Mouse (Mus musculus) liver, embryonic 13.5 days (tissue): ENCODE measurements around the gene Ldhd. TPM values are rescaled to one million over a fixed set of nuclear protein-coding genes. Genes with fewer than 3 reads are reported as not detected.
A peak's percentile ranks its signal among the peaks of the same experiment; 100 is the strongest.
"Not testable (repeated sequence)": the region's sequence is repeated elsewhere in the genome, so short reads cannot be mapped to it uniquely, and the experiment has no call there.

ENCODE experiments used
- ATAC-seq: fragments of 200-750 bp; cut with Nextera tagmentation; 2 replicates; pipeline ENCODE4 v1.8.0; 2017; ENCODE audit warnings: low read depth, mild to moderate bottlenecking, moderate number of reproducible peaks, moderate library complexity
- DNase-seq: peaks from one replicate; pipeline ENCODE4 v3.0.0; 2022
- H3K27ac ChIP-seq: fragments of 300-500 bp; sonication (generic); 2 replicates; pipeline ENCODE4 v1.5.1; 2015; ENCODE audit warnings: moderate library complexity, mild to moderate bottlenecking, inconsistent platforms
- H3K27me3 ChIP-seq: fragments of 300-500 bp; sonication (generic); 2 replicates; pipeline ENCODE4 v1.6.1; 2015; ENCODE audit warnings: mild to moderate bottlenecking, inconsistent platforms
- H3K36me3 ChIP-seq: fragments of 300-500 bp; sonication (generic); 2 replicates; pipeline ENCODE4 v1.6.1; 2015; ENCODE audit warnings: mild to moderate bottlenecking, inconsistent platforms
- H3K4me1 ChIP-seq: fragments of 300-500 bp; sonication (generic); replicated peaks from 2 replicates; pipeline ENCODE4 v1.6.1; 2015; ENCODE audit warnings: inconsistent platforms
- H3K4me2 ChIP-seq: fragments of 300-500 bp; sonication (generic); 2 replicates; pipeline ENCODE4 v1.6.1; 2015; ENCODE audit warnings: inconsistent platforms, mild to moderate bottlenecking, moderate library complexity
- H3K4me3 ChIP-seq: fragments of 300-500 bp; sonication (generic); replicated peaks from 2 replicates; pipeline ENCODE4 v1.5.1; 2015; ENCODE audit warnings: mild to moderate bottlenecking, inconsistent platforms
- H3K9ac ChIP-seq: fragments of 300-500 bp; sonication (generic); 2 replicates; pipeline ENCODE4 v1.6.1; 2015; ENCODE audit warnings: mild to moderate bottlenecking, inconsistent platforms
- H3K9me3 ChIP-seq: fragments of 300-500 bp; sonication (generic); replicated peaks from 2 replicates; pipeline ENCODE4 v1.6.1; 2016; ENCODE audit warnings: inconsistent platforms
- WGBS: fragments of 180-500 bp; shearing (Covaris S2); methylation state at CpG from one replicate; pipeline ENCODE4 v1.1.7; 2015; ENCODE audit not compliant: insufficient replicate concordance; 5-methylcytosine and 5-hydroxymethylcytosine counted together
- polyA plus RNA-seq: library from polyadenylated mRNA; unstranded; fragments of >200 nt; fragmentation: Nextera tagmentation; extraction: Ambion mirVana; gene quantifications from 2 replicates; pipeline ENCODE4 v1.2.1, GENCODE M21; 2015

Ldhd gene
- polyA plus RNA-seq, 1 experiment from 2014 or later, result 0.10 TPM

DNA sequence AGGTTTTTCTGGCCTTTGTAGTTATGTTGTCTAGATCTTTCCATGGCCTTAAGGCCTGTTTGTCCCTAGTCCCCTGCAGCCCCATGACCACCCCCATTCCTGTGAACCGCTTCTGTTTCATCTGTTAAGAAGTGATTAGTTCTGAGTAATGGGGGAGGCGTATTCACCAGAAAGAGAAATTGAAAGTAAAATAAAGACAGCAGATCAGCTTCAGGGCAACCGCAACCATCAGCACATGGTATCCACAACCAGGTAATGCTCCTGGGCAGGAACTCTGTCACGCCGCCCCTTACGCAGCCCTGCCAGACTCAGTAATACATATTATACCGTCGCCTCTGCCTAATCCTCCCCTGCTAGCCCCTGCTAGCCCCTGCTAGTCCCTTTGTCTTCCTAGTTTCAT is 15.5 kb upstream of the Ldhd start:
- WGBS, result 78% methylated on average over 8 of the region's 8 CpGs
- H3K4me3 ChIP-seq, result no peak overlapping the region
- peaks cover 55% of the 10 kb centered on the region for H3K4me1 ChIP-seq
- H3K4me2 ChIP-seq, result no peak overlapping the region
- H3K9me3 ChIP-seq, result no peaks in the 10 kb centered on the region
- H3K9ac ChIP-seq, result no peak overlapping the region
- H3K27ac ChIP-seq, result no peak overlapping the region
- no peaks in the 10 kb centered on the region for H3K36me3 ChIP-seq
- DNase-seq, result no peak
- H3K27me3 ChIP-seq, result no peaks in the 10 kb centered on the region
- no peak for ATAC-seq

DNA sequence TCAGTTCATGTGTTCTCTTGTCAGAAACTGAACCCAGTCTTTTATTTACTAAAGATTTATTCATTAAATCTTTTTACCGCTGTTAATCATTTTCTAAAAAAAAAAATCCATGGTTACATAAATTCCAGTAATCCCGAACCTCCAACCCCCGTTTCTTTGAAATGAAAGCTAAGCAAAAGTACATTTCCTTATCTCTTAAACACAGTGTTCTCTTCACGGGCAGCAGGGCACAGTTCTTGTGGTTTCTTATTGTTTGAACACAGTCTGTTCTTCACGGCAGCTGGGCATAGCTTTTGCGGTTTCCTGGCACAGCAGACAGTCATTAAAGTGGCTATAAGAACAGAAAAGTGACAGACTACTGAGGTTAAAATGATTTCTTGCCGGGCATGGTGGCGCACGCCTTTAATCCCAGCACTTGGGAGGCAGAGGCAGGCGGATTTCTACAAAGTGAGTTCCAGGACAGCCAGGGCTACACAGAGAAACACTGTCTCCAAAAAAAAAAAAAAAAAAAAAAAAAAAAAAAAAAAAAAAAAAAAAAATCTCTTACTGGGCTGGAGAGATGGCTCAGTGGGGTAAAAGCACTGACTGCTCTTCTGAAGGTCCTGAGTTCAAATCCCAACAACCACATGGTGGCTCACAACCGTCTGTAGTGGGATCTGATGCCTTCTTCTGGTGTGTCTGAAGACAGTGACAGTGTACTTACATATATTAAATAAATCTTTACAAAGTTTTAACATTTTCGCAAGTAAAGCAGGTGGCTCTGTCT is 14.3 kb upstream of the Ldhd start:
- Histone ChIP-seq H3K4me1 (peaks cover 55% of the 10 kb centered on the region), H3K9ac (peak overlapping the region; percentile 85), H3K4me3 (peak overlapping the region; percentile 79), H3K27ac (peak overlapping the region; percentile 91), H3K4me2 (peak overlapping the region; percentile 99)
- H3K36me3 ChIP-seq, H3K9me3 ChIP-seq, ATAC-seq, H3K27me3 ChIP-seq: not testable (repeated sequence)
- 17% methylated on average over 12 of the region's 12 CpGs for WGBS
- DNase-seq, result peak; percentile 49

- WGBS, result under 1% methylated on average over 75 of the region's 75 CpGs
- peak; percentile 83 for DNase-seq
- peak; percentile 94 for ATAC-seq
- H3K4me1 ChIP-seq, result peaks cover 47% of the 10 kb centered on the region
- H3K27ac ChIP-seq, result peak within 1 kb of the TSS; percentile 91
- H3K36me3 ChIP-seq, result no peaks in the 10 kb centered on the region
- peak within 1 kb of the TSS; percentile 99 for H3K4me2 ChIP-seq
- no peaks in the 10 kb centered on the region for H3K27me3 ChIP-seq
- peak within 1 kb of the TSS; percentile 79 for H3K4me3 ChIP-seq
- H3K9me3 ChIP-seq, result no peaks in the 10 kb centered on the region
- peak within 1 kb of the TSS; percentile 85 for H3K9ac ChIP-seq
Measured at GRCm38 (mm10) chr8:111643264-111644141, 13.3 kb upstream of the Ldhd start, which contains the start of gene Zfp1. Gene Zfp1 (plus strand): TSS chr8:111643401.

DNA sequence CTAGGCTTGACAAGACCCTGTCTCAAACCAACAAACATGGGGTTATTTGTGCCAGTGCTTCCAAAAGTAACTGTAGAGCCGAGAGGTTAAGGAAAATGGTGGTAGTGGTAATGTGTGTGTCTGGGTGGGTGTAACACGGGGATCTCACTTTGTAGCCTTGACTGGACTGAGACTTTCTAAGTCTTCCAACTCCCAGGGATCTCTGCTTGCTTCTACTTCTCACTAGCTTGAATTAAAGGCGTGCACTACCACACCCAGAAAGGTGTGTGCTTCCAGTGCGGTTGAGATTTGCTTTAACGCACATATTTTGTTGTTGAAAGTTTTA is 12.7 kb upstream of the Ldhd start:
- Histone ChIP-seq H3K27ac (peak overlapping the region; percentile 70), H3K4me1 (peaks cover 41% of the 10 kb centered on the region), H3K27me3 (no peaks in the 10 kb centered on the region), H3K4me2 (peak overlapping the region; percentile 99), H3K9me3 (no peaks in the 10 kb centered on the region), H3K9ac (peak overlapping the region; percentile 85), H3K4me3 (peak overlapping the region; percentile 79), H3K36me3 (no peaks in the 10 kb centered on the region)
- peak; percentile 52 for ATAC-seq
- DNase-seq, result no peak
- 3% methylated on average over 5 of the region's 5 CpGs for WGBS

DNA sequence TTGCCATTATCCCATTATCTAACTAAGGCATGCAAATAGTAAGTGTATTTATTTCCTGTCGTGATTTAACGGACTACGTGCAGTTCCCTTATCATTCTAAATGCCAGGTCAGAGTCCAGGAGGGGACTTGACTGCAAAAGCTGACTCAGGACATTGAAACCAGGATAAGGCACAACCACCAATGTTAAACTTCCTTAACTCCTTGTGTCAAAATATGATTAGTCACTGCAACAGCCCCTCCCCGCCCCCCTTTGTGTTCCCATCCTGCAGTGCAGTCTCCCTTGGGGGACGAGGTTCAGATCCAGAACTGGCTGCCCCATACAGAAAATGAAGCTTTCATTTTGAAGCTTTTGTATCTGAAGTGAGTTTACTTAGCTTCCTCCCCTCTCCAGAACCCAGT is 12.3 kb upstream of the Ldhd start:
- Histone ChIP-seq H3K9ac (peak overlapping the region; percentile 85), H3K4me2 (peak overlapping the region; percentile 99), H3K4me1 (peaks cover 39% of the 10 kb centered on the region), H3K27me3 (no peaks in the 10 kb centered on the region), H3K4me3 (peak overlapping the region; percentile 79), H3K9me3 (no peaks in the 10 kb centered on the region), H3K27ac (peak overlapping the region; percentile 70), H3K36me3 (no peaks in the 10 kb centered on the region)
- WGBS, result 1% methylated on average over 5 of the region's 5 CpGs
- ATAC-seq (peak; percentile 4; the same call in 1 of the 2 replicates), DNase-seq (peak; percentile 47)

DNA sequence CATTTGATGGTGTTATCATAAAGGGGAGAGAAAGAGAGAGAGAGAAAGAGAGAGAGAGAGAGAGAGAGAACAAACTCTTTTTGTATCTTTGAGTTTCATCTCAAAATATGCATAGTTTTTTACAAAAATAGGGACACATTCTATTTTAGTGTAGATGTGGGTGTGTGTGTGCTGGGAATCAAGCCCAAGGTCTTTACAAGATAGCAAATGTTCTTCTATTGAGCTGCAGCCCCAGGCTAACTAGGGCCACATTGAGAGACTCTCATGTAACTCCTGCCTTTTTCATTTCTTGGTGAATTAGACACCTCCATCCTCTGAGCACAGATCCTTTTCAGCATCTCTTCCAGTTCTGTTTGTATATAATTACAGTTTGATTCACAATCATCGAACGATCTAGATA is 10.9 kb upstream of the Ldhd start:
- 81% methylated on average over 2 of the region's 2 CpGs for WGBS
- ATAC-seq, result no peak
- no peak for DNase-seq

DNA sequence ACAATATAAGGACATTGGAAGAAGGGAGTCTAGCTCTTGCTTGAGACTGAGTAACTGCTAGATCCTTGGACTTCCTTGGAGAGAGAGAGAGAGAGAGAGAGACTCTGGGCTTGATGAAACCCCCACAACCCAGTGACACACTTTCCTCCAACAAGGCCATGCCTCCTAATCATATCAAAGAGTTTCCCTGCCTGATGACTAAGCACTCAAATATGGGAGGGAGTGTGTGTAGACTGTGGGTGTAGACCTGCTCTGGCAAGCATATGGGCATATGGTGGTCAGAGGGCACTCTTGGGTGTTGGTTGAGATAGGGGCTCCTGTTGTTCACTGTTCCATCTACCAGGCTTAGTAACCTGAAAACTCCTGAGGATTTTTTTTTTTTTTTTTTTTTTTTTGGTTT is 7.9 kb upstream of the Ldhd start:
- no peaks in the 10 kb centered on the region for H3K36me3 ChIP-seq
- H3K9ac ChIP-seq, result no peak overlapping the region
- H3K27me3 ChIP-seq, result no peaks in the 10 kb centered on the region
- DNase-seq, result no peak
- no peaks in the 10 kb centered on the region for H3K9me3 ChIP-seq
- H3K4me3 ChIP-seq, result no peak overlapping the region
- peaks cover 13% of the 10 kb centered on the region for H3K4me1 ChIP-seq
- no peak overlapping the region for H3K4me2 ChIP-seq
- no peak; the same call in 1 of the 2 replicates for ATAC-seq
- H3K27ac ChIP-seq, result no peak overlapping the region

More for the DNA sequence above, 10.9 kb upstream of the Ldhd start:
- Histone ChIP-seq H3K4me3 (no peak overlapping the region), H3K4me2 (no peak overlapping the region), H3K4me1 (peaks cover 31% of the 10 kb centered on the region), H3K9ac (no peak overlapping the region), H3K9me3 (no peaks in the 10 kb centered on the region), H3K27ac (no peak overlapping the region), H3K36me3 (no peaks in the 10 kb centered on the region), H3K27me3 (no peaks in the 10 kb centered on the region)

GRCm38 (mm10) chr8:111632976-111633375 is 2.8 kb upstream of the Ldhd start:
- H3K4me2 ChIP-seq, result no peak overlapping the region
- no peaks in the 10 kb centered on the region for H3K27me3 ChIP-seq
- ATAC-seq (no peak), DNase-seq (no peak)
- no peak overlapping the region for H3K27ac ChIP-seq
- H3K4me1 ChIP-seq, result peaks cover 10% of the 10 kb centered on the region; the same call in 1 of the 2 replicates
- H3K9me3 ChIP-seq, result no peaks in the 10 kb centered on the region
- 93% methylated on average over 3 of the region's 3 CpGs for WGBS
- H3K9ac ChIP-seq, result no peak overlapping the region
- no peak overlapping the region for H3K4me3 ChIP-seq
- H3K36me3 ChIP-seq, result no peaks in the 10 kb centered on the region

- Histone ChIP-seq H3K36me3 (no peaks in the 10 kb centered on the region), H3K4me1 (peaks cover 10% of the 10 kb centered on the region; the same call in 1 of the 2 replicates), H3K27me3 (no peaks in the 10 kb centered on the region), H3K4me3 (no peak overlapping the region), H3K4me2 (no peak overlapping the region), H3K9ac (no peak overlapping the region), H3K9me3 (no peaks in the 10 kb centered on the region), H3K27ac (no peak overlapping the region)
- DNase-seq, result no peak
- 80% methylated on average over 8 of the region's 8 CpGs for WGBS
- ATAC-seq, result no peak
Measured at GRCm38 (mm10) chr8:111631589-111631988, 1.4 kb upstream of the Ldhd start.

GRCm38 (mm10) chr8:111628894-111629501 is 1.2 kb downstream of the Ldhd start:
- DNase-seq, result no peak
- H3K4me3 ChIP-seq, result no peak overlapping the region
- no peaks in the 10 kb centered on the region for H3K27me3 ChIP-seq
- no peak overlapping the region for H3K9ac ChIP-seq
- peaks cover 15% of the 10 kb centered on the region for H3K4me1 ChIP-seq
- no peaks in the 10 kb centered on the region for H3K9me3 ChIP-seq
- ATAC-seq, result no peak
- H3K36me3 ChIP-seq, result no peaks in the 10 kb centered on the region
- no peak overlapping the region for H3K4me2 ChIP-seq
- no peak overlapping the region for H3K27ac ChIP-seq
- 69% methylated on average over 19 of the region's 19 CpGs for whole genome bisulfite sequencing

GRCm38 (mm10) chr8:111628401-111628800 is 1.8 kb downstream of the Ldhd start:
- H3K4me3 ChIP-seq, result no peak overlapping the region
- no peak overlapping the region for H3K27ac ChIP-seq
- H3K36me3 ChIP-seq, result no peaks in the 10 kb centered on the region
- no peaks in the 10 kb centered on the region for H3K27me3 ChIP-seq
- H3K9ac ChIP-seq, result no peak overlapping the region
- WGBS, result 80% methylated on average over 12 of the region's 12 CpGs
- no peak for ATAC-seq
- no peak for DNase-seq
- H3K9me3 ChIP-seq, result no peaks in the 10 kb centered on the region
- H3K4me1 ChIP-seq, result peaks cover 19% of the 10 kb centered on the region
- H3K4me2 ChIP-seq, result no peak overlapping the region
